Mouse (Mus musculus) retina, embryonic 14.5 days (tissue): Measurements from ENCODE around the gene Npm3.

Source experiments
- DNase-seq: peaks from one replicate; pipeline ENCODE4 v3.0.0-alpha.2; 2015; ENCODE audit warnings: low spot score

The Npm3 gene

DNA sequence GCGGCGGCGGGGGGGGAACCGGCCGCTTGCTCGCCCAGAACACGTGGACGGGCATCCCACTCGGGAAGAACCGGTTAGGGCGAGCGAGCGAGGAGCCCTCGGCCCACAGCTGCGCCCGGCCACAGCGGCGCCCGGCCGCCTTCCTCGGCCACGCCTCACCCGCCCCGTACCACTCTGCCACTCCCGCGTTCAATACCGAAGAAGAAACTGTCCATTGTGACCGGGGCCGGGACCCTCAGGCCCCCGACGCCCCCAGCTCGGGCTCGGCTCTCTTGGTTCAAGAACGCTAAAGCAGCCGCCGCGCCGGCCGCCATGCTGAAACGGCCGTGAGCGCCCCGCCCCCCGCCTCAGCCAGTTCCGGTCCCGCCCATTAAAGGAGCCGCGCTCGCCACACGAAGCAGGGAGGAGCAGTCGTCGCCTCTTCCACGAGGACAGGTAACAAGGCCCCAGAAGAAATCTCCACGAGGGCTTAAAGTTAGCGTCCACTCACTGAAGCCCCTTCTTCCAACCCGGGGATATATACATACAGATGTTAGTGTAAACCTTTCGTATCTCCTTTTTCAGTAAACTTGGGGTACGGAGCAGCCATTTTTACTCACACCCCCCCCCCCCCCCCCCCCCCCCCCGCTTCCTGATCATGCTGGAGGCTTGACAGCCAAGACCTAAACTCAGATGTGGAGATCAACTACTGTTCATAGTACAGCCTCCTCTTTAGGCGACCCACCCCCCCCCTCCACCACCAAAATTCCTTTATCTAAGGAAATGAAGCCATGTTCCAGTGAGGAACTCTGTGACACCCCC lies at the start of gene Npm3:
Gene Npm3, minus strand, starts transcription at position 349 of the 801 bp plus-strand sequence.
- DNase-seq, result peak; percentile 89

DNA sequence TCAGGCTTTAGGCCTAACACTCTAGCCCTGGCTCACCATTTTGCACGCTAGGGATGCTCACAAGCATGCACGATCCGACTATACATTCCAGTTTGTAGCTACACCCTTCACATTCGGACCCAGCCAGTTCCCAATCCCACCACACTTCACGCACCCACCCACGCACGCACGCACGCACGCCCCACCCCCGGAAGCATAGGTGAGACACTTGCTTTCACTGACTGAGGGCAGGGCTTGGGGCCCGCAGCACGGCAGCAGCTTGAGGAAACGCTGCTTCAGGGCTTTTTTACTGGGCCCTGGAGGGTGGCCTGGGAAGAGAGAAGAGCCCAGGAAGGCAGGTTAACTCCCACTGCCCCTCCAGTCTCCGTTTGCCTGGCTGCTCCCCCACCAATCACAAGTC lies 47.5 kb upstream of the Npm3 start:
- DNase-seq, result no peak

DNA sequence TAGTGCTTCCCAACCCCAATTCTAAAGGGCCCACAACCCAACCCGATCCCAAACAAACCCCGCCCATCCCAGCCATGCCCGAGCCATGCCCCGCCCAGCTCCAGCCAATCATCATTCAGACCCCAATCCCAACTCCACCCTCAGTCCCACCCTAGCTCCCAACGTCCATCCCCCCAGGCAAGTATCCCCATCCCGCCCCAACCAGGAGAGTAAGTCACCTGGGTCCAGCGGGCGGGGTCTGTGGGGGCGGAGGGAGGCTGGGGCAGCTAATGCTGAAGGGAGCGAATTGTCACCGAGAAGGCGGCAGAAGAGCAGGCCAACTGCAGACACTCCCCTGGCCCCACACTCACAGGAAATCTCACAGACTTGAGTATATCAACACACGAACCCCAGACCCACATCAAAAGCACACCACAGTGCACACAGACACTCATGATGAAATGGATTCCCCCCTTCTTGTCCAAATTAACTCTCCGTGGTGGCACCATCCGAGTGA lies 46.7 kb upstream of the Npm3 start:
- peak; percentile 28 for DNase-seq

DNA sequence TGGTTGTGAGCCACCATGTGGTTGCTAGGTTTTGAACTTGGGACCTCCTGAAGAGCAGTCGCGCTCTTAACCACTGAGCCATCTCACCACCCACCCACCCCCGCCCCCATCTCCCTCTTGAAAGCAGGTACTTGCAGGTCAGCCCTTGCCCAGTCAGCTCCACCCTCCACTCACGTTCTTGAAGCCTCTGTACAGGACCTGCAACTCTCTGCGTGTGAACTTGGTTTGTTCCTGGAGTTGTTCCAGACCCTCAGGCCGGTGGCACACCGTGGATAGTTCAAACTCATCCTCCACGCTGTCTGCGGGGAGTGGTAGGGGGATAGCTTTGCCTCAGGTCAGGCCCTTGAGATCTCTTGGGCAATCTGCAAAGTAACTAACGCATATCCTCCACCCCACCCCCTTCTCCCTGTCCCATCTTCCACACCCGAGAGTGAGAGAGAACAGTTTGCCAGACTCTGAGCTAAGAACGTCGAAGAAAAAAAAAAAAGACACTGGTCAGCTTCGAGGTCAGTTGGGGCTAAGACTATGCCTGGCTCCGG lies 46.1 kb upstream of the Npm3 start:
- DNase-seq, result no peak

DNA sequence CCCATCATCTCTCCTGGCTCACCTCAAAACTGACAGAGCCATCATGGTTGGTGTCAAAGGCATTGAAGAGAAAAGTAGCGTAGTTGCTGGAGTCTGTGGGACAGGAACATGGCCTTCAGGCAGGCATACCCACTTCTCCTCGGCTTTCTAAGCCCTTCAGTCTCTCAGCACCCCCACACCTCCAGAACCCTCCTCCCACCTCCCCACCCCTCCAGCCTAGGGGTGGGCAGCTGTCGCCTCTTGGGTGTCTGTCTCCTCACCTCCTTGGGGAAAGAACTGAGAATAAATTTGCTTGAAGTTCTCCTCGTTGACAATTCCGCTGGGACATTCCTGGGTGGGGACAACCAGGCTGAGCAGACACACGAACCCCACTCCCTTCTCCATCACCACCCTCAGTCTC lies 45.3 kb upstream of the Npm3 start:
- no peak for DNase-seq

DNA sequence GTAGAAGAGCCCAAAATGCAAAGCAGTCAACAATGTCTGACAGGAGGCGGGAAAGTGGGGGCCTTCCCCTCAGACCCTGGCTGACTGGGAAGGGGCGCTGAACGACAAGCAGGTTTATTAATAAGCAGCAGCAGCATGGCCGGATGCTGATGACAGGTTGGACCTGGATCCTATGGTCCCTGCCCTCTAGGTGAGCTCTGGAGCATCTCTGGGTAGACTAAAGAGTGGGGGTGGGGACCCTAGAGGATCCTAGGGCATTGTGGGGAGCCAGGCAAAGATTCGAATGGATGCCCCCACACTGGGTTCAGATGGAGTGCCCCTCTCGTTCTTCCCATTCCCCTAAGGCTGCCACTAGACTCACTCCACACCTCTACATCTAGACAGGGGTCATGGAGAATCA lies 43.0 kb upstream of the Npm3 start:
- DNase-seq, result no peak

DNA sequence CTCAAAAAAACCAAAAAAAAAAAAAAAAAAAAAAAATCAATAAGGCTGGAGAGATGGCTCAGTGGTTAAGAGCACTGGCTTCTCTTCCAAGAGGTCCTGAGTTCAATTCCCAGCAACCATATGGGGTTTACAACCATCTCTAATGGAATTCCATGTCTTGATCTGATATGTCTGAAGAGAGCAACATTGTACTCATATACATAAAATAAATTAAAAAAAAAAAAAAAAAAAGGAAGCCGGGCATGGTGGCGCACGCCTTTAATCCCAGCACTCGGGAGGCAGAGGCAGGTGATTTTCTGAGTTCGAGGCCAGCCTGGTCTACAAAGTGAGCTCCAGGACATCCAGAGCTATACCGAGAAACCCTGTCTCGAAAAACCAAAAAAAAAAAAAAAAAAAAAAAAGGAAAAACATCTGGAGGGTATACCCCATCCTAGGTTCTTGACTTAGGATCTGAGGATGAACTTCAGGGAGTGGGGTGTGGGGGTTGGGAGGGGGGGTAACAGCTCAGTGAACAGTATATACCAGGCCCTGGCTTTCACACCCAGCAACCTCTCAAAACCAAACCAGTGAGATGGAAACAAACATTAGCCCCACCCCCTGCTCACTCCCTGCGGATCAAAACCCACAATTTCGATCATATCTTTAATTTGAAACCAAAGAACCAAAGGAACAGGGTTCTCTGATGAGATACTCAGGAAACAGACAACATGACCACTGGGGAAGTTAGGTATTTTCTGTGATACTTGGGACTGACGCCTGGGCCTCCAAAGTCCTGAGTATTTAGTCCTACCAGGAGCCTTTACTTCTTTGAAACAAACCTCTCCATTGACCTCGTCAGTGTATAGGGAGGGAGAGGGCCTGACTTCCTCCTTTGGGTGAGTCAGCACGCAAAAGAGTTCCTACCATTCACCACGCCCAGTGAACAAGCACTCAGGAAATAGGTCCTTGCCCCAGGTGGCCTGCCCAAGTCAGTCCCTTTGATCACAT lies 40.8 kb upstream of the Npm3 start:
- no peak for DNase-seq

DNA sequence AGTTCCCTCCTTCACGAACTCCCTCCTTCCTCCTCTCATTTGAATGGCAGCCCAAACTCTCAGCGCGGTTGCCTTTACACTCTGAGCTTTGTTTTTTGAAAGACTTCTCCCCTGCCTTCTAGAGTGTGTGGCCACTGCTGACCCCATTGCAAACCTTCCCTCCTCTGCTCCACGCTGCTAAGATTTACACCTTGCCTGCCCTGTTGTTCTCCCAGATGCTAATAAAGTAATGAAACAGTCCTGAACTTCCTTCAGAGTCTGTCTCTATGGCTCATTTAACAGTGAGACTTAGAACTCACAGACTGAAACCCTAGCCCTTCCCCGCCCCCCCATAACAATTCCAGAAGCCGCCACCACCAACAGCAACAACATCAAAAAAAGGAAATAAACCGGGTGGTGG lies 40.0 kb upstream of the Npm3 start:
- DNase-seq, result no peak

DNA sequence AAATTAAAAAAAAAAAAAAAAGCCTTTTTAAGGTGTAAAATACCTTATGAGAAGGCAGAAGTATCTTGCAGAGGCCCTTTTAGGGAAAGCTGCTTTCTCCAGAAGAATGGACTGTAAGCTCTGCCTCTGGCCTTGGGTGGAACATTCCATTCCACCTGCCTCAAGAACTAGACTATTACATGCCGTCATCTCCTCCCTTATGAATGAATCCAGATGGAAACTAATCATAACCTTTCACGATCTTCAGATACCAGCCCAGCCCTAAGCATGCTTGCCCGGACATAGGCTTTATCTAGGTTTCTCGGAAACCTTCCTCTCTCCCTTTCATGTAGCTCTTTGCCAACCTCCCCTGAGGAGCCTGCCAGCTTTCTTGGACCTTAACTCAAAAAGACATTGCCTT lies 38.9 kb upstream of the Npm3 start:
- no peak for DNase-seq

DNA sequence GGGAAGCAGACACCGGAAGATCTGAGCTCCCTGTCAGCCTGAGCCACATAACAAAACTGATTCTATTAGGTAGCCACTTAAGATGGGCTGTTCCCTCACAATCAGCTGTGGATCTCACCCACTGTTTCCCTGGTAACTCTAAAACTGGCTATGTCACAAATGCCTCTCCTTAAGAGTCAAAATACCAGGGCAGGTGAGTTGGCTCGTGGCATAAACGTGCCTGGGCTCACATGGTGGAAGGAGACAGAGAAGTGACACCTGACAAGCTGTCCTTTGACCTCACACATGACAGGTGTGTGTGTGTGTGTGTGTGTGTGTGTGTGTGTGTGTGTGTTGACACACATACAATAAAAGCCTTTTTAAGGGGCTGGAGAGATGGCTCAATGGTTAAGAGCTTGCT lies 38.1 kb upstream of the Npm3 start:
- no peak for DNase-seq

DNA sequence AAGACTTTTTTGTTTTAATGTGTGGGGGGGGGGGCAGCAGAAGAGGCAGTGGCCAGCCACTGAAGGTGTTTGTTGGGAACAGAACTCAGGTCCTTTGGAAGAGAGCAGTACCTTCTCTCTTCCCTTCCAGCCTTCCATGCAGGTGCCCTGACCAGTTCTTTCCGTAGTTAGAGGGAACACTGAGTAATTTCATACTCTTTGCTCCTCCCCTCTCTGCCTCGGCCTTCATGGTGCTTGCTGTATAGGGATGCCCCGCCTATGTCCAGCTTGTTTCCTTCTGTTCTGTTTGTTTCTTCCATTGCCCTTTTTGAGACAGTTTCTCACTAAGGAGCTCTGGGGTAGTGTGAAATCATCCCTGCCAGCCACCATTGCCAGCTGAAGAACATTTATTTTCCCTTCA lies 36.1 kb upstream of the Npm3 start:
- no peak for DNase-seq

DNA sequence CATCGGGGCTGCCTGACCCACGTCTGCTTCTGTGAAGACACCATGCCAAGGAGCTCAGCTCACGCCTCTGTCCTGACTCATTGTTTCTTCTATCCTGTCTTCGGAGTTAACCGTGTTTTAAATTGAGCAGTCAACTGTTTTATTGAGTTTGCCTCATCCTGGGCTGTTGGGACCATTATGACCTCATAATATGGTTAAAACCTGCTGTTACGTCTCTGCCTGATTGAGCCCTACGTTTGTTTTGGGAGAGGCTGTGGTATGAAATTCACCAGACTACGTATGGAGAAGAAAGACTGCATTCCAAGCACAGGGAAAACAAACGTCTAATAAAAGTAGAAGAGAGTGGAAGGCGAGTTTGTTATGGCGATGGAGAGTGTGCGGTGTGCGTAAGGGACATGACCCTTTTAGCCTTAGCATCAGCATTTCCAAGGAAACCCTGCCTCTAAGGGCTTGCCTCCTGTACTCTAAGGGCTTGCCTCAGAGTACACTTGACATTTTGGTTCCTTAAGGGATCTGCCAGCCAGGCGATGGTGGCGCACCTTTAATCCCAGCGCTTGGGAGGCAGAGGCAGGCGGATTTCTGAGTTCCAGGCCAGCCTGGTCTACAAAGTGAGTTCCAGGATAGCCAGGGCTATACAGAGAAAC lies 34.7 kb upstream of the Npm3 start:
- DNase-seq, result no peak

DNA sequence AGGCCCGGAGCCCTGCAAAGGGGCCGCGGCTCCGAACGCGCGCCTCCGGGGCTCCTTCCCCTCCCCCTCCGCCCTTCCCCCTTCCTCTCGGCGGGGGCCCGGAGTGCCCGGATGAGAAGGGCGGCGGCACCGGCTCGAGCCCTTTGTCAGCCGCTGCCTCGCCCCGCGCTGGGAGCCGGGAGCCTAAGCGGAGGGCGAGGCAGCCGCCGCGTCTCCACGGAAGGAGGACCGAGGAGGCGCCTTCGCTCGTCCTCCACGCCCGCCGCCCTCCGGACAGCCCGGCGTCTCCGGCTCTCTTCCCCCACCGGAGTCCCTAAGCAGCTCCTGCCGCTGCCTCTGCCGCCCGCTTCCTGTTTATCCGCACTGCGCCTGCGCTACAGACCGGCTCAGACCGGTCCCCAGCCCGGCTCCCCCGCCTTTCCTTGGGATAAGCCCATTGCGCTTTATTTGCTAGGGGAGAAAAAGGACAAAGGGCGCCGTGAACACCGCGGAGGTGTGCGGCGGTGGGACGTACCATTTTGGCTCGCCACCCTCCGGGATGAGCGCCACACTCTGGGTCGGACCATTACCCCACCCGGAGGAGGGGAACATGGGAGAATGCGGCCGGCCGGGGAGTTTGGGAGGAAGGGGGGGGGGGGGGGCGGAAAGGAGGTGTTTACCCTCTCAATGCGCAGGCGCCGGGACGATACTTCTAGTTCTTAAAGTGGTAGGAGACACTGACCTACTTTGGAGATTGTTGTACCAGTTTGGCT lies 34.0 kb upstream of the Npm3 start, which contains the start of gene Mgea5:
Gene Mgea5, minus strand, starts transcription at position 657 of the 752 bp plus-strand sequence.
- peak; percentile 99 for DNase-seq

DNA sequence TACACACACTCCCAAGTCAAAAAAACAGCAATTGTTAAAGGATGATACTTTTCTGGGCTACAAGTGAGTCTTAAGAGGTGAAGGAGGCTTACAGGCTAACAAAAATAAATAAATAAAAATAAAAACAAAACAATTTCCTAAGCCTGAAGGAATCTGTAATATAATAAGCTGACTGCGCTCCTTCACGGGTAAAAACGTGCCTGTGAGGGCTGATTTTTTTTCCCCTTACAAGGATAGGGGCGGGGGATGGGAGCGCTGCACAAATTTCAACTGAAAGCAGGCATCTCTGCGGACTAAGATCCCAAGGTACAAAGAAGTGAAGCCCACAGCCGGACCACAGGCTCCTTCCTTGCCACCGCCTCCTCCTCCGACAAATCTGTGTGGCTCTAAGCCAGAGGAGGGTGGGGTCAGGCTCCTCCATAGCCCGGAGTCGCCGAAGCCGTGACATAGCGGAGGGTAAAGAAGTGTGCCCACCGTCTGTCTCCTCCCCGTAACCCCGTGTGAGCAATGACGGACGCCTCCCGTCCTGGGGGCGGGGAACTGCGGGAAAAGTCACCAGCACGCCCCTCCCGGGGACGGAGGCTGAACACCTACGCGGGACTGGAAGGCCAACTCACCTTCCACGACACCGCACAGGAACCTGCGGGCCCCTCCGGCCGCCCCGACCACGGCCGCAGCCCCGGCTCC lies 33.1 kb upstream of the Npm3 start:
- peak; percentile 68 for DNase-seq

DNA sequence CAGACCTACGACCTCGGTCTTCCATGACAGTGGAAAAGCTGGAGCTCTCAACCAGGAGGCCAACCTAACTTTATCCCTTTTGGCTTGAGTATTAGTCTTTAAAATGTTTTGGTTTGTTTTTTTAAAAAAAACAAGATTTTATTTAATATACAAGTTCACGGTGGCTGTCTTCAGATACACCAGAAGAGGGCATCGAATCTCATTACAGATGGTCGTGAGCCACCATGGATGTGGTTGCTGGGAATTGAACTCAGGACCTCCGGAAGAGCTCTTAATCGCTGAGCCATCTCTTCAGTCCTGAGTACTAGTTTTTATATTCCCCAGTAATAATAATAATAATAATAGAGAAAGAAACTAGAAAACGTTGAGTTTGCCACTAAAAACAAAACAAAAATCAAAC lies 32.3 kb upstream of the Npm3 start:
- DNase-seq, result no peak

DNA sequence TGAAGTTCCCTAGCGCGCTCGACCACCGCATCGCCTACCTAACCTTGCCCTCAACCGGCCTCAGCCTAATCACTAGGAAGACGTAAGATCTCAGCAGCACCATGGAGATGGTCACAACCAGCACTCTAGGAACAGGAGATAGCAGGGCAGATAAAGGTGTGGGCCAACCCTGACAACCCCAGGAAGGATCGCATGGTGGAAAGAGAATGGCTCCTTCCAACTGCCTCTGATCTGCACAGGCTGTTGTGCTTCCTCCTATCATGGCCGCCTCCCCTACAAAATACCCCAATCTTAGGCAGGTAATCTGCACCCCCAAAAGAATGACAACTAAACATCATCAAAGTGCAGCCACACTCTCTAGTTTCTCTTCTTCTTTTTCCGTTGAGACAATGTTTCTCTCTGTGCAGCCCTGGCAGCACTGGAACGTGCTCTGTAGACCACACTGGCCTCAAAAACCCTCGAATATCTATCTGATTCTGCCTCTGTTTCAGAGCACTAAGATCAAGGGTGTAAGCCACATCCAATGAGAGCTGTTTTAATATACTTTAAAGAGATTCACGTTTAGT lies 31.0 kb upstream of the Npm3 start:
- no peak for DNase-seq

DNA sequence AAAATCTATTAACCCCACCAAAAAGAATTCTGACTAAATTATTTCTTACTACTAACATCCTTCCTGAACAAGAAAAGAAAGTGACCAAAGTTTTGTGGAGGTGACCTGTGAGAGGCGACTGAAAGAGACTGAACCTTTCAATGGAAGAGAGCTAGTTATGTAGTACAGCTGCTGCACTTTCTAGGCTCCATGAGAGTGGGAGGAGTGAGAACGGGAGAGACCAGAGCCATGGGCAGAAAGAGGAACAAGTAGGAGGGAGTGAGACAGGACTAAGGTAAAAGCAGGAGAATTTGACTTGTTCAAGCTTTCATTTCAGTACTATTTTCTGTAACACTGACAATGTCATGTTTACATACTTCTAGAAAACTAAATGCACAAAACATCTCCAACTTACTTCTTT lies 26.1 kb upstream of the Npm3 start:
- no peak for DNase-seq

DNA sequence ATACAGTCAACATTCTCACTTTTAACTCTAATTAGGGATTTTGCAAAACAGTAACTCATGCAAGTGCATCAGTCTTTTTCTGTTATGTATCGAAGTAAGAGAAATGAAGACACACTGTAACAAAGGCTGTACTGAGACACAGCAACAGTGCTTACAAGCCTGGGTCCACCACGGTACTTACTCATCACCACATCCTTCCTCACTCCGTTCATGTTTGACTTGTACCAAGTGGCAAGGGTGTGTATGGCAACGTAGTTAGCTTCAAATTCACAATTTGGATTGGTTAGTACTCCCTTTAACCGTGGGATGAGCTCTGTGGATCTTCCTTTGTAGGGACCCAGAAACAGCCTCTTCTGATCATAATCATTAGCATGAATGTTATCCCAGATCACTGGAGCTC lies 22.1 kb upstream of the Npm3 start:
- no peak for DNase-seq

DNA sequence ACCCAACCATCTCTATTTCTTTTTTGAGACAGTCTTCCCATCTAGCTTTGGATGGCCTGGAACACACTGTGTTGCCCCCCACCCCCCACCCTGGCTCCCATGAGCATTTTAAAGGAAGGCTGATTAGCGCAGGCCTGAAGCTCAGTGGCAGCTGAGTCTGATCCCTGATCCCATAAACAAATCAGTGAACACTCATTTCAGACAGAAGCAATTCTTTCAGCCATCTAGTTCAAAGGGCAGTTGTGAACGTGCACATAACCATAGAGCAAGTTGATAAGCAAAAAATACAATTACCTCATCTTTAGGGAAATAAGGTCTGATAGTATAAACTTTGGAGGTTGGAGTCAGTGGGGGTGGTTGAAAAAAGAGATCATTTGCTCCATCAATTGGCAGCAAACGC lies 11.4 kb upstream of the Npm3 start:
- DNase-seq, result no peak

DNA sequence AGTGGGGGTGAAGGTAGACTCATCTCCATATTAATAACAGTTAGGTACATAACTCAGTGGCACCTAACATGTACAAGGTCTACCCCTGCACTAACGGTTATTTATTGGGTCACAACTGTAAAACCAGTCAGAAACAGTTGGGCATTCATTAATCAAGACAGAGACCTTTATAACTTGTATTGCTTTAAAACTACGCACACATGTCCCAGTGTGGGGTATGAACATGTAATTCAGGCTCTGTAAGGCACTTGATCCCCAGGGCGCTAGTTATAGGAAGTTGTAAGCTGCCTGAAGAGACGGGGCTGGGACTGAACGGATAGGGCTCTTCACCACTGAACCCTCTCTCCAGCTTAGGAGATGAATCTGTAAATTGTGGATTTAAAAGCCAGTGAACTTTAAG lies 9.3 kb upstream of the Npm3 start:
- DNase-seq, result no peak
